Mouse (Mus musculus) kidney, embryonic 15.5 days (tissue): ENCODE data around the gene Prss37. TPM values are rescaled to one million over a fixed set of nuclear protein-coding genes. Genes with fewer than 3 reads are reported as not detected.
A peak's percentile ranks its signal among the peaks of the same experiment; 100 is the strongest.

Experiments
- ATAC-seq: fragments of 200-750 bp; cut with Nextera tagmentation; replicated peaks from 2 replicates; pipeline ENCODE4 v1.8.0; 2017; ENCODE audit warnings: moderate TSS enrichment; ENCODE audit not compliant: low FRiP score
- H3K27ac ChIP-seq: fragments of 300-500 bp; sonication (generic); 2 replicates; pipeline ENCODE4 v1.5.1; 2015; ENCODE audit warnings: mild to moderate bottlenecking, inconsistent platforms
- H3K27me3 ChIP-seq: fragments of 300-500 bp; sonication (generic); 2 replicates; pipeline ENCODE4 v1.6.1; 2015; ENCODE audit warnings: inconsistent platforms
- H3K36me3 ChIP-seq: fragments of 300-500 bp; sonication (generic); 2 replicates; pipeline ENCODE4 v1.6.1; 2015; ENCODE audit warnings: inconsistent platforms
- H3K4me1 ChIP-seq: fragments of 300-500 bp; sonication (generic); 2 replicates; pipeline ENCODE4 v1.6.1; 2015; ENCODE audit warnings: inconsistent platforms
- H3K4me2 ChIP-seq: fragments of 300-500 bp; sonication (generic); 2 replicates; pipeline ENCODE4 v1.6.1; 2015; ENCODE audit warnings: moderate library complexity, mild to moderate bottlenecking, inconsistent platforms
- H3K4me3 ChIP-seq: fragments of 300-500 bp; sonication (generic); replicated peaks from 2 replicates; pipeline ENCODE4 v1.5.1; 2015; ENCODE audit warnings: mild to moderate bottlenecking, inconsistent platforms
- H3K9ac ChIP-seq: fragments of 300-500 bp; sonication (generic); 2 replicates; pipeline ENCODE4 v1.6.1; 2015; ENCODE audit warnings: mild to moderate bottlenecking, inconsistent platforms
- H3K9me3 ChIP-seq: fragments of 300-500 bp; sonication (generic); replicated peaks from 2 replicates; pipeline ENCODE4 v1.6.1; 2016; ENCODE audit warnings: inconsistent platforms
- WGBS: fragments of 180-500 bp; shearing (Covaris S2); methylation state at CpG from one replicate; pipeline ENCODE4 v1.1.7; 2015; ENCODE audit warnings: mixed read lengths; 5-methylcytosine and 5-hydroxymethylcytosine counted together
- polyA plus RNA-seq: library from polyadenylated mRNA; unstranded; fragments of >200 nt; fragmentation: Nextera tagmentation; extraction: Ambion mirVana; gene quantifications from 2 replicates; pipeline ENCODE4 v1.2.1, GENCODE M21; 2015

Prss37 gene
- not detected in 2 replicates for polyA plus RNA-seq

GRCm38 (mm10) chr6:40519408-40519807 lies at the start of gene Prss37:
Gene Prss37, minus strand, starts transcription at chr6:40519508.
- Histone ChIP-seq H3K27ac (no peak within 1 kb of the TSS), H3K4me1 (no peaks in the 10 kb centered on the region), H3K4me3 (no peak within 1 kb of the TSS), H3K4me2 (no peak within 1 kb of the TSS), H3K9me3 (no peaks in the 10 kb centered on the region), H3K9ac (no peak within 1 kb of the TSS), H3K27me3 (no peaks in the 10 kb centered on the region), H3K36me3 (no peaks in the 10 kb centered on the region)
- WGBS: 50% methylated on average over 1 of the region's 1 CpGs
- ATAC-seq: no peak

DNA sequence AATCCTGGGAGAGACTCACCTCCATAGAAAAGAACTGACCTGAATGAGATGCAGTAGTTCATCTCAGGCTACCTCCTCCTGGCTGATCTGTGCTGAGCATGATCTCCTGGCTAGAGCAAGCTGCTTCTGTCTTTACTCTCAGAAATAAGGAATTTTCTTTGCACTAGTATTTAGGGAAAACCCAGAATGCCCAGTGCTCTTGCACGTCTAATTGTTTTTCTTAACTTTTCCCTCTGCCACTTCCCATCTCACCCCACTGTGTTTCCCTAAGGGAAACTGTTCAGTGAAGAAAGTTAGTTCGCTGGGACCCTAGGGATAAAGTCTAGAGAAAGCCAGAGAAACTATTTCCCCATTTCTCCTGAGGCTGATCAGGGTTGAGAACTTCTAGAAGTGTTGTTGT lies 35.6 kb upstream of the Prss37 start, which contains the start of gene Olfr461:
TSS of gene Olfr461 (minus strand) at position 101 of the 400 bp plus-strand sequence.
- no peak for ATAC-seq
- WGBS: 75% methylated on average over 2 of the region's 2 CpGs
- no peaks in the 10 kb centered on the region for H3K4me1 ChIP-seq

GRCm38 (mm10) chr6:40544690-40545089 lies 25.4 kb upstream of the Prss37 start:
- Histone ChIP-seq H3K4me1 (no peaks in the 10 kb centered on the region), H3K9me3 (no peaks in the 10 kb centered on the region), H3K4me2 (no peak overlapping the region), H3K27ac (no peak overlapping the region), H3K4me3 (no peak overlapping the region), H3K9ac (no peak overlapping the region), H3K36me3 (no peaks in the 10 kb centered on the region), H3K27me3 (no peaks in the 10 kb centered on the region)
- ATAC-seq: no peak
- WGBS: 84% methylated on average over 10 of the region's 10 CpGs

More for the DNA sequence above, 35.6 kb upstream of the Prss37 start, which contains the start of gene Olfr461:
- H3K27me3 ChIP-seq: no peaks in the 10 kb centered on the region
- no peak within 1 kb of the TSS for H3K4me2 ChIP-seq
- H3K36me3 ChIP-seq: no peaks in the 10 kb centered on the region
- no peaks in the 10 kb centered on the region for H3K9me3 ChIP-seq
- no peak within 1 kb of the TSS for H3K27ac ChIP-seq
- H3K9ac ChIP-seq: no peak within 1 kb of the TSS
- no peak within 1 kb of the TSS for H3K4me3 ChIP-seq

DNA sequence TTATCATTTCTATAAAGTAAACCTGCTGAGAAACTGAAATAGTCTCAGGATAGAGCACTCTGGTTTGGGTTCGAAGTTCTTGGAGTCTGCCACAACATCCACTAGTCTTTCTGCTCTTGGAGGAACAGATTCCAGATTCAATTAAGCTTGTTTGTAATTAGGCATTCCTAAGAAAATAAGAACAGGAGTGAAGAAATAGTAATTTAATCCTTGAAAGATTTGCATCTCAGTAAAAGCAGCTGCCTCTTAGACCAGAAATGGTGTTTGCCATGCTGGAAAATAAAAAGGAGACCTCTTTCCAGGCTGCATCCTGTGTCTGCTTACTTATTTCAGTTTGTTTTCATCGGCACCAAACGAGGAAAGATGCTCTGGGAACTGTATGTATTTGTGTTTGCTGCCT lies 26.1 kb downstream of the Prss37 start, which contains the start of gene Tas2r108:
TSS of gene Tas2r108 (plus strand) at position 301 of the 400 bp plus-strand sequence.
- Histone ChIP-seq H3K9me3 (no peaks in the 10 kb centered on the region), H3K27me3 (no peaks in the 10 kb centered on the region), H3K4me1 (no peaks in the 10 kb centered on the region), H3K27ac (no peak within 1 kb of the TSS), H3K4me2 (no peak within 1 kb of the TSS), H3K4me3 (no peak within 1 kb of the TSS), H3K36me3 (no peaks in the 10 kb centered on the region), H3K9ac (no peak within 1 kb of the TSS)
- 93% methylated on average over 3 of the region's 3 CpGs for WGBS
- no peak for ATAC-seq

GRCm38 (mm10) chr6:40490933-40491332 lies 28.4 kb downstream of the Prss37 start, which contains the start of gene Tas2r137:
Gene Tas2r137, plus strand, starts transcription at chr6:40491233.
- H3K27ac ChIP-seq: no peak within 1 kb of the TSS
- no peak for ATAC-seq
- no peaks in the 10 kb centered on the region for H3K36me3 ChIP-seq
- no peaks in the 10 kb centered on the region for H3K4me1 ChIP-seq
- no peak within 1 kb of the TSS for H3K4me3 ChIP-seq
- H3K27me3 ChIP-seq: no peaks in the 10 kb centered on the region
- no peak within 1 kb of the TSS for H3K9ac ChIP-seq
- no peak within 1 kb of the TSS for H3K4me2 ChIP-seq
- no peaks in the 10 kb centered on the region; the same call in 1 of the 2 replicates for H3K9me3 ChIP-seq

DNA sequence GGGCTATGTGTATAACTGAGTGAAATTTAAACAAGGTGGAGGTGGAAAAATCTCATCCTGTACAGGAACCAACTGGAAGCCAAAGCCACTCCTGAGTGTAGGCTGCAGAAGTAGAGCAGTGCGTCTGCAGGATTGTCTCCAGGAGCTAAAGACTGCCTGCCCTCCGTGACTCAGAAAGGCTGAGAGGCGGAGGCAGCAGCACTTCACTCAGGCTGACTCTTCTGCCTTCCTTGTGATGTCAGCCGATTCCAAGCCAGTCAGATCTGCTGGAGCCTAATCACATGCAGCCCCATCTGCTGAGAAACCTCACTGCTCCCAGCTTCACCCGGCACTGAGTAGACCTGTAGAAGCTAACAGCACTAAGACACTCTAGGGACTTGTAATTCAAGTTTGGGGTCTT lies 37.0 kb downstream of the Prss37 start:
- Histone ChIP-seq H3K4me1 (no peaks in the 10 kb centered on the region), H3K9ac (no peak overlapping the region)
- 91% methylated on average over 5 of the region's 5 CpGs for WGBS

GRCm38 (mm10) chr6:40479705-40480104 lies 39.6 kb downstream of the Prss37 start:
- ATAC-seq: no peak

More for the DNA sequence above, 37.0 kb downstream of the Prss37 start:
- Histone ChIP-seq H3K27me3 (no peaks in the 10 kb centered on the region), H3K9me3 (no peaks in the 10 kb centered on the region; the same call in 1 of the 2 replicates), H3K4me3 (no peak overlapping the region), H3K36me3 (peaks cover 65% of the 10 kb centered on the region), H3K4me2 (no peak overlapping the region), H3K27ac (no peak overlapping the region)
- ATAC-seq: no peak

DNA sequence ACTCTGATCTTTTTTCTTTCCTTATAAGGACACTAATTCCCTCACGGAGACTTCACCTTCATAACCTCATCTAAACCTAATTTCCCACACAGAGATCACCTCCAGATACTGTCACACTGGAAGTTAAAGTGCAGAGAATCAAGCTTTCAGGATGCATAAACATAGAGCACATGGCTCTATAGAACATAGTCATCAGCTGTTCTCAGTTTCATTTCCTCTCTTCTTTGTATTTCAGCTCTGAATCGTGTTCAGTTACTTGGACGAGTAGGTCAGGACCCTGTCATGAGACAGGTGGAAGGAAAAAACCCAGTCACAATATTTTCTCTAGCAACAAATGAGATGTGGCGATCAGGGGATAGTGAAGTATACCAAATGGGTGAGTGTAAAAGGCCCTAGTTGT lies 43.2 kb downstream of the Prss37 start:
- H3K4me3 ChIP-seq: no peak overlapping the region
- ATAC-seq: no peak
- 78% methylated on average over 4 of the region's 4 CpGs for WGBS
- H3K9ac ChIP-seq: no peak overlapping the region
- H3K4me2 ChIP-seq: no peak overlapping the region
- H3K36me3 ChIP-seq: peaks cover 64% of the 10 kb centered on the region
- H3K27ac ChIP-seq: no peak overlapping the region
- H3K27me3 ChIP-seq: no peaks in the 10 kb centered on the region
- H3K9me3 ChIP-seq: no peaks in the 10 kb centered on the region
- peaks cover 9% of the 10 kb centered on the region for H3K4me1 ChIP-seq

More at GRCm38 (mm10) chr6:40479705-40480104, 39.6 kb downstream of the Prss37 start:
- Histone ChIP-seq H3K27me3 (no peaks in the 10 kb centered on the region), H3K9ac (no peak overlapping the region), H3K4me1 (no peaks in the 10 kb centered on the region), H3K4me2 (no peak overlapping the region), H3K4me3 (no peak overlapping the region), H3K9me3 (no peaks in the 10 kb centered on the region), H3K36me3 (peaks cover 78% of the 10 kb centered on the region), H3K27ac (no peak overlapping the region)
- 87% methylated on average over 1 of the region's 1 CpGs for WGBS

DNA sequence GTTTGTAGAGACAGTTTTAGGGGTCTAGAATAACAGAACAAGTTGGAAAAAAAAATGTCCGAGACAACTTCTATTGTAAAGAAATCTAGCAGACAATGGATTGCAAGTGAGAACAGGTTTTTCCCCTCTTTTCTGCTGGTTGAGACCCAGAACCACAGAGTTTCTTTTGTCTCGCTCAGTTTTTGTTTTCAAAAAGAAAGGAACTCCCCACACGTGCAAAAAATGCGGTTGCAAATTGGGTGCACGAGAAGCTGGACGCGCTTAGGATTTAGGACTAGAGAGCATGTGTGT lies 47.6 kb downstream of the Prss37 start:
- Histone ChIP-seq H3K27me3 (0 out of 2 replicates have a peak, but pooled peaks cover 3% of the 10 kb centered on the region), H3K27ac (peak overlapping the region; percentile 98), H3K36me3 (peaks cover 34% of the 10 kb centered on the region), H3K4me2 (peak overlapping the region; percentile 68), H3K4me3 (peak overlapping the region; percentile 83), H3K4me1 (peaks cover 11% of the 10 kb centered on the region), H3K9me3 (no peaks in the 10 kb centered on the region), H3K9ac (peak overlapping the region; percentile 91)
- no peak for ATAC-seq
- 0% methylated on average over 7 of the region's 7 CpGs for WGBS

DNA sequence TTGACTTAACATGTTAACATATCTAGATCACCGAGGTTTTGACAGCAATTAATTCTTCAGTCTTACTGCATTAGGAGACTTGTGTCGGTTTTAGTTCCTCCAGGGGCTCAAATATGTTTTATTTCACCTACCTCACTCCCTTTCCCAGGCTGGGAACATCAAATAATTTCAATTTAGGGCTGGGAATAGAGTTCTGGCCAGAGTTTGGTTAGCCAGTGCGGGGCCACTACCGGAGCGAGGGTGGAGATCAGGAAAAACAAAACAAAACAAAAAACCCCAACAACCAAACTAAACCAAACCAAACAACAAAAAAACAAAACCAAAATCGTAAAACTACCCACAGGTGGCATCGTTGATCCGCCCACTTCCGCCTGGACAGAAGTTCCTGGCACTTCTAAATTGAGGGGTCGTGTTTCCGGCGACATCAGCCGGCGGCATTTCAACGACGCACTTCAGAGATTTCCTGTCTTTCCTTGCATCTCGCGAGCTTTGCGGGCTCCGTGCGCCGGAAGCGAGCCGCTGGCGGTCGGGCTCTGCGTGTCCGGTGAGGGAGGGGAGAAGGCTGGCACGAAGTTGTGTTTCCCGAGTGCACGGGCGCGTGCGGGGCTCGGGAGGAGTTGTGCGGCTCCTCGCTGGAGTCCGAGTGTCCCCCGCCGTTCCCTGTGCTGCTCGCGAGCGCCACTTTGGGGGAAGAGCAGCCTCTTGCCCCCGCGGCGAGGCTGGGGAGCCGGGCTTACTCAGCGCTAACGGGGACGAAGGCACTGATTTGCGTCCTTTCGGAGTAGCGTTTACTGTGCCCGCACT lies 48.2 kb downstream of the Prss37 start, which contains the start of gene Ssbp1:
TSS of gene Ssbp1 (plus strand) at position 437 of the 804 bp plus-strand sequence.
- WGBS: 1% methylated on average over 54 of the region's 54 CpGs
- peak; percentile 98 for ATAC-seq

DNA sequence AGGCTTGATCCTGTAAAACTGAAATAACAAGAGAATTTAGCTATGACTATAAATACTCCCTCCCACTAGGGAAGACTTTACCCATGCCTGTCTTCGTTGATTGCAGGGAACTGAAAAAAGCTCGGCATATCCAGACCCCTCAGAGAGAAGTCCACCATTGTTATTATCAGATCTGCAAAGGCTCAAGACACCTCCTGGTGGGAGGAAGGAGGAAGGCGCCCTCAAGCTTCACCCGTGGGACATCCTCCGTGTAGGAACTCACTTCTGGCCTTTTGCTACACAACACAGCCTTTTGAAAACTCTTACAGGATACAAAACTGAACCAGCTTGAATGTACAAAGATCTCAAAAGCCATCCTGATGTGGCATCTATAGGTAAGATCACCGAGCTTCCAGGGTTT lies 53.6 kb downstream of the Prss37 start:
- Histone ChIP-seq H3K4me1 (0 out of 2 replicates have a peak, but pooled peaks cover 2% of the 10 kb centered on the region), H3K9ac (no peak overlapping the region), H3K36me3 (no peaks in the 10 kb centered on the region), H3K9me3 (no peaks in the 10 kb centered on the region), H3K27ac (no peak overlapping the region), H3K27me3 (peaks cover 7% of the 10 kb centered on the region; the same call in 1 of the 2 replicates), H3K4me3 (no peak overlapping the region), H3K4me2 (no peak overlapping the region)
- WGBS: 55% methylated on average over 6 of the region's 6 CpGs
- no peak for ATAC-seq

More for the DNA sequence above, 48.2 kb downstream of the Prss37 start, which contains the start of gene Ssbp1:
- H3K27ac ChIP-seq: peak within 1 kb of the TSS; percentile 98
- H3K36me3 ChIP-seq: peaks cover 29% of the 10 kb centered on the region
- no peaks in the 10 kb centered on the region for H3K9me3 ChIP-seq
- H3K4me3 ChIP-seq: peak within 1 kb of the TSS; percentile 83
- peaks cover 3% of the 10 kb centered on the region; the same call in 1 of the 2 replicates for H3K27me3 ChIP-seq
- peaks cover 11% of the 10 kb centered on the region for H3K4me1 ChIP-seq
- H3K9ac ChIP-seq: peak within 1 kb of the TSS; percentile 91
- peak within 1 kb of the TSS; percentile 68 for H3K4me2 ChIP-seq
